Mouse (Mus musculus) brown adipose tissue, adult 24 weeks (tissue): ENCODE data around the gene Atf7ip2. TPM values are rescaled to one million over a fixed set of nuclear protein-coding genes. Genes with fewer than 3 reads are reported as not detected.
"Not testable (repeated sequence)": the region's sequence is repeated elsewhere in the genome, so short reads cannot be mapped to it uniquely, and the experiment has no call there.

Experiments
- H3K27ac ChIP-seq: fragments of 200-500 bp; replicated peaks from 2 replicates; pipeline ENCODE4 v1.5.1; 2012; ENCODE audit warnings: low read depth, mild to moderate bottlenecking, low read length
- H3K4me1 ChIP-seq: fragments of 200-500 bp; 2 replicates; pipeline ENCODE4 v1.6.1; 2012; ENCODE audit warnings: low read length, mixed read lengths; ENCODE audit not compliant: control insufficient read depth, insufficient read depth, insufficient read length
- H3K4me3 ChIP-seq: fragments of 200-500 bp; 2 replicates; pipeline ENCODE4 v1.5.1; 2012; ENCODE audit warnings: low read depth, mild to moderate bottlenecking, low read length, moderate library complexity; ENCODE audit not compliant: insufficient read depth
- polyA plus RNA-seq: library from polyadenylated mRNA; stranded (reverse); fragments of >200 nt; gene quantifications from 2 replicates; pipeline ENCODE4 v1.2.4, GENCODE M21; 2012; ENCODE audit not compliant: missing spikeins, insufficient read depth, insufficient read length

Atf7ip2 gene
- polyA plus RNA-seq, 1 experiment = not detected

GRCm38 (mm10) chr16:10274465-10274864, 82.0 kb downstream of the Atf7ip2 start:
- Histone ChIP-seq H3K27ac (no peak overlapping the region), H3K4me3 (no peak overlapping the region), H3K4me1 (no peaks in the 10 kb centered on the region)

GRCm38 (mm10) chr16:10276778-10277177, 84.3 kb downstream of the Atf7ip2 start:
- H3K4me1 ChIP-seq, H3K27ac ChIP-seq: not testable (repeated sequence)

DNA sequence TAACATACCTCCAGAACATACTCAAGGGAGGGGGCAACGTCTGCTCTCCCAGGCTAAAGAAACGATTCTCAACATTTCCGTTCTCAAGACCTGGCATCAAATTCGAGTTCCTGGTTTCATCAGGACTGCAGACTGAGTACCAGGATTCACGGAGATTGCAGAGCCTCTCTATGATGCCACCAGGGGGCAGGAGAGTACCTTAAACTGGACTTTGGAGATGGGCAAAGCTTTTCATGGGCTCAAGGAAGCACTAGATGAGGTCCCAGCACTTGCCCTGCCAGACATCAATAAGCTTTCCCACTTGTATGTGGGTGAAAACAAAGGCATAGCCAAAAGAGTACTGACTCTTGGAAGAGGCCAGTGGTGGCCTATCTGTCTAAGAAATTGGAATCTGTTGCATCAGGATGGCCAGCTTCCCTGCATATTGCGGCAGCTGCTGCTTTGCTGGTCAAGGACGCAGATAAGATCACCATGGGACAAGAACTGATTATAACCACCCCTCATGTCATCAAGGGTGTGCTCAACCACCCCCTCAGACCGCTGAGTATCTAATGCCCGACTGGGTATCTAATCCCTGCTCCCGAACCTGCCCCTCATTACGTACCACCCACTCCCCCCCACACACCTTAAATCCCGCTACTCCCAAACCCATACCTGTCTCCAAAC, 87.9 kb downstream of the Atf7ip2 start:
- no peak overlapping the region for H3K4me3 ChIP-seq
- no peak overlapping the region for H3K27ac ChIP-seq
- H3K4me1 ChIP-seq = no peaks in the 10 kb centered on the region

More at GRCm38 (mm10) chr16:10276778-10277177, 84.3 kb downstream of the Atf7ip2 start:
- H3K4me3 ChIP-seq = not testable (repeated sequence)

GRCm38 (mm10) chr16:10281890-10282289, 89.4 kb downstream of the Atf7ip2 start:
- Histone ChIP-seq H3K27ac (no peak overlapping the region), H3K4me3 (no peak overlapping the region)

GRCm38 (mm10) chr16:10286513-10287268, 94.2 kb downstream of the Atf7ip2 start:
- Histone ChIP-seq H3K4me1 (no peaks in the 10 kb centered on the region), H3K4me3 (no peak overlapping the region), H3K27ac (no peak overlapping the region)

More at GRCm38 (mm10) chr16:10281890-10282289, 89.4 kb downstream of the Atf7ip2 start:
- H3K4me1 ChIP-seq = no peaks in the 10 kb centered on the region

DNA sequence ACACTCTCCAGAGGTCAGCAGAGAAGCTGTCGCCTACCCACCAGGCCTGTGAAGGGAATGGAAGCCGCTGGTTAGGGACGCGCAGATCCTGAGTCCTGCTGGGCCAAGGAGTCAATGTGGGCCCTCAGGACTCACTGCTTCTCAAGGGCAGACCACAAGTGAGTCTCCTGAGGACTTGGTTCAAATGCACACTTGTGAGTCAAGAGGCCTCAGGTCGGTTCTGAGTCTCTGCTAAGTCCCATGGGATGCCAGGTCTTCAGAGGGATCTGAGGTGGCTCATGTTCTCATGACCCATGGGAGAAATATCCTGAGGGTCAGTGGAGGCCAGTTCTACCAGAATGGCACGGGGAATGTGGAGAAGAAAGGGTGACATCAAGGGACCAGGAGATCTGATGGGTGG, 95.6 kb downstream of the Atf7ip2 start:
- no peak overlapping the region for H3K4me3 ChIP-seq
- no peak overlapping the region for H3K27ac ChIP-seq

DNA sequence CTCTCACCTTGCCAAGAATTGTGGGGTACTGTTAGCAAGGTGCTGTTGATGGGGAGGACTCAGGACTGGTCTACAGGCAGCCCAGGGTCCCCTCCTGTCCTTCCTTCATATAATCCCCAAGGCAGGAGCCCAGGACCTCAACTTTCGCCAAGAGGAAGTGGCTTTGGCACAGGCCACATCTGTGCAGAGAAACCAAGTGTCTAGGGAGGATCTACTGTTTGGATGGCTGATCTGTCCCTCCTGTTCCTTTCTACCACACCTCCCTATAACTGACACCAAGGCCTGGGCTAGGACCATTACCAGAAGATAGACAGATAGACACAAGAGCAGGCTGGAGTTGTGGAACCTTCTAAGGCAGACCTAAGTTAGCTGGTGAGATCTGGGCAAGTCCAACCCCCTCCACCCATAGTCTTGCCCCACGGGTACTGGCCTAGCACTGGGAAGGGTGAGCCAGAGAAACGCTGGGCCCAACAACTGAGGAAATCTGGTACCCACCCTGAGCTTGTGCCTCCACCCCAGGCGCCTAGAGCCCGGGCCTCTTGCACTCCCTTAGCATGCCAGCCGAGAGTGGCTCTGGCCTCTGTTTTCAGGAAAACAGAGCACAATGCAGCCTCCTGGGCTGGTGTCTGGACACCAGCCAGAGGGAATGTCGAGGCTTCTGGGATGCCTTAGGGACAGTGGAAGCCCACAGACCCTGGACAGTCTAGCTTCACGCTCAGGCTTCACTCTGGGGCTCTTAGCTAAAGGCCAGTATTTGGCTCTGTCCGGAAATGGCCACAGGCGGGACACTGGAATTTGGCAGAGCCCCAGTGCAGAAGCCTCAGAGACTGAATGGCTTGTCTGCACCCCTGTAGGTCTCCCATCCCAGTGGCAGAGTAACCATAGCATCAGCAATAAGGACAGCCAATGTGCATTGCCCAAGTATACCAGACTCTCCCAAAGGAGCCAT, 105.5 kb downstream of the Atf7ip2 start:
- peaks cover 5% of the 10 kb centered on the region; the same call in 1 of the 2 replicates for H3K4me1 ChIP-seq
- H3K4me3 ChIP-seq = no peak overlapping the region
- H3K27ac ChIP-seq = no peak overlapping the region

More for the DNA sequence above, 95.6 kb downstream of the Atf7ip2 start:
- H3K4me1 ChIP-seq = no peaks in the 10 kb centered on the region

DNA sequence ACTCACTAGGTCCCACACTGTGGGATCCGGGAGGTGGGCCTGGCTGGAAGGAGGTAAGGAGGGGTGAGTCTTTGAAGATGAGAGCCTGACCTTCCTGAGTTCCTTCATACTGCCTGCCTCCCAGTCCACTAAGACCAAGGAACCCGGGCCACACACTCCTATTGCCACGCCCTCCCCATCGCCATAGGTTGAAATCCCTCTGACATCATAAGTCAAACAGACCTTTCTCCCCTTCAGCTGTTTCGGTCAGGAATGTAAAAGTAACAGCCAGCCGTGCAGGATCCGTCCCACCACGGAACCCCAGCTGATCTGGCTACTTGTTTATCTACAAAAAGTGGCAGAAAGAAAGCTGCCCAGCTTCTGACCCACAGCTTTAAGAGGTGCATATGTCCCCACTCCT, 107.1 kb downstream of the Atf7ip2 start:
- H3K4me1 ChIP-seq = peaks cover 5% of the 10 kb centered on the region; the same call in 1 of the 2 replicates
- no peak overlapping the region for H3K4me3 ChIP-seq
- no peak overlapping the region for H3K27ac ChIP-seq

GRCm38 (mm10) chr16:10300231-10301186, 108.0 kb downstream of the Atf7ip2 start:
- H3K4me3 ChIP-seq = no peak overlapping the region
- H3K27ac ChIP-seq = no peak overlapping the region
- peaks cover 5% of the 10 kb centered on the region; the same call in 1 of the 2 replicates for H3K4me1 ChIP-seq

Other genes starting within 250 kb of the Atf7ip2 start
- gene Grin2a, start 197.2 kb upstream of the Atf7ip2 start, polyA plus RNA-seq = not detected in 2 replicates
- 5.8 and 6.6 TPM in 2 replicates for gene Rpl39l, start 22.5 kb upstream of the Atf7ip2 start, polyA plus RNA-seq
- 4.8 and 4.9 TPM in 2 replicates for gene Emp2, start 121.3 kb downstream of the Atf7ip2 start, polyA plus RNA-seq
- not detected in 2 replicates for gene Tekt5, start 202.8 kb downstream of the Atf7ip2 start, polyA plus RNA-seq
- 11.2 and 17.6 TPM in 2 replicates for gene Nubp1, start 219.2 kb downstream of the Atf7ip2 start, polyA plus RNA-seq